ENCODE assay signal across 17 mouse cellular contexts in the genomic region with DNA sequence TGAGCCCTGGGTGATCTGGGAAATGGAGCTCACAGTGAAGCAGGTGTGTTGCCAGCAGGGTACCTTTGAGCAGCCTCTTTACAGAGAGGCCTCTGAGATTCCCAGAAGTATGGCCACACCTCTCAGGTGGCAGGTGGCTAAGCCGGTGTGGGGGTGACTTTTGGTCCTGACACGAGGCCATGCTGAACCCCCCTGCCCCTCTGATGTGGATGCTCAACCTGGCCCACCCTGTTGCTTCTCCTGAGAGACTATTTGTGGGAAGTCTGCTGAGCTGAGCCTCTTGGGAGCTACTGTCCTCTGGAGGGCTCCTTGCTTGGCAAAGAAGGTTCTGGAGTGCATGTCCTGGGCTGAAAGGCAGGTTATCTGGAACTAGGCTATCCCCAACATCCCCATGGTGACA. TPM values are rescaled to one million over a fixed set of nuclear protein-coding genes. Genes with fewer than 3 reads are reported as not detected.
"Had no signal": no experiment of that assay in that cellular context is flagged by ENCODE, and none has a peak within 500 bp of the region (broad histone marks: within the 10 kb centered on the region; RNA-seq: fewer than 3 reads in every experiment).

No protein-coding gene starts in this region.

- H3K4me1 ChIP-seq: intestine, embryonic 15.5 days; kidney, embryonic 15.5 days; limb, embryonic 13.5 days; liver, embryonic 13.5 days had no signal

- H3K27ac ChIP-seq: intestine, embryonic 15.5 days; kidney, embryonic 15.5 days; left cerebral cortex, adult 2 months; limb, embryonic 13.5 days; liver, embryonic 13.5 days; macrophage had no signal

- DNase-seq: kidney, adult 2 months; kidney, postnatal 36 days; layer of hippocampus, postnatal 36 days; liver, embryonic 13.5 days; lung, embryonic 14.5 days; midbrain, embryonic 14.5 days; thymus, postnatal 25 days had no signal

- H3K36me3 ChIP-seq: intestine, embryonic 15.5 days; kidney, embryonic 15.5 days; limb, embryonic 13.5 days; liver, embryonic 13.5 days had no signal

- H3K9ac ChIP-seq: intestine, embryonic 15.5 days; kidney, embryonic 15.5 days; limb, embryonic 13.5 days; liver, embryonic 13.5 days; lung, embryonic 14.5 days had no signal

- H3K4me3 ChIP-seq: intestine, embryonic 15.5 days; kidney, embryonic 15.5 days; left cerebral cortex, adult 2 months; limb, embryonic 13.5 days; liver, embryonic 13.5 days had no signal

- H3K27me3 ChIP-seq: intestine, embryonic 15.5 days; kidney, embryonic 15.5 days; limb, embryonic 13.5 days; liver, embryonic 13.5 days had no signal

- H3K4me2 ChIP-seq: intestine, embryonic 15.5 days; kidney, embryonic 15.5 days; limb, embryonic 13.5 days; liver, embryonic 13.5 days; lung, embryonic 14.5 days had no signal

- H3K9me3 ChIP-seq: intestine, embryonic 15.5 days; kidney, embryonic 15.5 days; limb, embryonic 13.5 days; liver, embryonic 13.5 days had no signal

- ATAC-seq: intestine, embryonic 15.5 days; lung, postnatal 0 days had no signal

RNA-seq across cellular contexts. Expression of a gene that starts 10.6 kb away (rescaled TPM):
- polyA plus RNA-seq: liver, adult 2 months; liver, embryonic 13.5 days; liver, embryonic 16.5 days; macrophage; small intestine, adult 2 months had no signal

RNA-seq across cellular contexts. Expression of a gene that starts 10.7 kb away (rescaled TPM):
- polyA plus RNA-seq: kidney, adult 2 months; lung, postnatal 0 days; macrophage; neural tube, embryonic 11.5 days; small intestine, adult 2 months had no signal
